In the genomic region with DNA sequence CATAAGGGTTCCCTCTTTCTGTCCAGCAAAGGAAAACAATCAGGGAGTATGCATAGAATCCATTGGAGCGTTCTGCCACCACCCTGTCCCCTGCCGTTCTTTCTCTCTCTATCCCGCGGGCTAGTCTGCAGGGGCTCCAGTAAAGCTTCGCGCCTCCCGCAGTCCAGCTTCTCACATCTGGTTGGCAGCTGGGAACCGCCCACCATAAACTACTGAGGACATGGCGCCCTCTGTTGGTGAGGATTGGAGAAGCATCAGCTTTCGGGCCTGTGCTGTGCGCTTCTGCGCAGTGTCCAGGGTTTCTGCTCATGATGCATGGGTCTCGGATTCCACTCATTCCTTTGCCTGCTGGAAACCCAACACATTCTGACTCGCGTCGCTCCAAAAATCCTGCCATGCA, we compare ENCODE assay signal across 9 mouse cellular contexts. TPM values are rescaled to one million over a fixed set of nuclear protein-coding genes. Genes with fewer than 3 reads are reported as not detected.
DNase-seq lines count a peak whose midpoint lies in the region; ATAC-seq and TF ChIP-seq lines count a peak whose summit lies in the region.
"Had no signal": no experiment of that assay in that cellular context is flagged by ENCODE, and none has a peak within 500 bp of the region (broad histone marks: within the 10 kb centered on the region; RNA-seq: fewer than 3 reads in every experiment).

No protein-coding gene starts in this region.

- H3K36me3 ChIP-seq in ES-E14 (ENCODE audit: control insufficient read depth, insufficient read depth, low read length, poor library complexity, severe bottlenecking): no peaks in the 10 kb centered on the region
- no peaks in the 10 kb centered on the region for H3K36me3 ChIP-seq in lung, postnatal 0 days (ENCODE audit: insufficient read depth, low read length)

- peaks cover 2 to 24% of the 10 kb centered on the region in 2 experiments; a peak in 2 of 4 replicates for H3K4me1 ChIP-seq in ES-E14 (ENCODE audit: control insufficient read depth in 2 of 2, insufficient read depth in 2 of 2, low read length in 2 of 2, poor library complexity in 1 of 2)
- peaks cover 12% of the 10 kb centered on the region; the same call in 1 of the 2 replicates for H3K4me1 ChIP-seq in lung, postnatal 0 days (ENCODE audit: insufficient read depth, low read depth, low read length)

- peak; percentile 70 to 72 for ATAC-seq in hematopoietic stem cell, adult 5-6 weeks (replicated peaks in 1 of 2; ENCODE audit: insufficient read depth in 1 of 2, low FRiP score in 2 of 2, low TSS enrichment in 1 of 2, low read depth in 1 of 2, poor library complexity in 2 of 2, severe bottlenecking in 2 of 2)
- ATAC-seq in lung, postnatal 0 days: peak; percentile 86

- under 1% methylated on average over 16 of the region's 16 CpGs for WGBS in lung, postnatal 0 days

- peaks cover 56% of the 10 kb centered on the region for H3K27me3 ChIP-seq in lung, postnatal 0 days (replicated peaks; ENCODE audit: insufficient read depth, low read length)

- no peak for TF ChIP-seq EP300 in lung, postnatal 0 days (IDR thresholded peaks at IDR 0.05)

- no peaks in the 10 kb centered on the region for H3K9me3 ChIP-seq in ES-E14 (ENCODE audit: control insufficient read depth, insufficient read depth, low read depth, low read length)
- no peaks in the 10 kb centered on the region for H3K9me3 ChIP-seq in lung, postnatal 0 days (ENCODE audit: low read length)

- H3K4me3 ChIP-seq in ES-E14 (ENCODE audit: insufficient read depth in 1 of 2, low read depth in 1 of 2, low read length in 2 of 2, poor library complexity in 1 of 2, severe bottlenecking in 1 of 2): peak overlapping the region; percentile 7 to 31; a peak in 1 of 4 replicates
- H3K4me3 ChIP-seq in lung, postnatal 0 days (ENCODE audit: low read depth, low read length): 0 out of 2 replicates have a peak overlapping the region, but pooled peaks have one; percentile 2

- DNase-seq in ES-E14 (ENCODE audit: low read depth, low spot score): peak; percentile 96
- peak; percentile 73 to 79 for DNase-seq in cerebellum, adult 18-20 months
- DNase-seq in forelimb bud, embryonic 11.5 days (ENCODE audit: low read depth, low spot score): peak; percentile 98
- peak; percentile 93 for DNase-seq in layer of hippocampus, adult 9-10 months (ENCODE audit: low spot score)
- DNase-seq in lung, postnatal 0 days (ENCODE audit: low spot score): peak; percentile 91
- DNase-seq in ovary, postnatal 14 days (ENCODE audit: low spot score): peak; percentile 96
- peak; percentile 71 to 88 for DNase-seq in thymus, postnatal 10 days (ENCODE audit: low spot score in 2 of 2)

- in situ Hi-C loops in ES-E14 (cut with MboI; ENCODE audit: low sequenced_read_pairs in 2 of 2, unreplicated experiment in 2 of 2): loop anchor here in 1 of 2 experiments (10.0 kb wide), 1 partner anchor 47 kb away; a partner anchor contains a TSS

- peak overlapping the region; percentile 67; the same call in 1 of the 2 replicates for H3K9ac ChIP-seq in ES-E14 (ENCODE audit: insufficient read depth, low read depth, low read length, poor library complexity, severe bottlenecking)
- no peak overlapping the region for H3K9ac ChIP-seq in lung, postnatal 0 days (replicated peaks; ENCODE audit: low read depth)

- H3K4me2 ChIP-seq in lung, postnatal 0 days (replicated peaks; ENCODE audit: low read depth, low read length): 0 out of 2 replicates have a peak overlapping the region, but pooled peaks have one; percentile 4

- TF ChIP-seq CTCF in lung, postnatal 0 days (IDR thresholded peaks at IDR 0.05): peak; percentile 95

- H3K27ac ChIP-seq in ES-E14 (ENCODE audit: insufficient read depth, low read depth, low read length, poor library complexity, severe bottlenecking): no peak overlapping the region
- no peak overlapping the region for H3K27ac ChIP-seq in lung, postnatal 0 days (ENCODE audit: low read length)
- H3K27ac ChIP-seq: macrophage had no signal

TF ChIP-seq in ES-E14, 5 proteins besides CTCF, POLR2A, EP300 and RAD21:
- TF ChIP-seq ZC3H11A (IDR thresholded peaks at IDR 0.05; ENCODE audit: borderline replicate concordance, low read depth, low read length) (peak; percentile 30; the same call in 1 of the 2 replicates), CHD2 (IDR thresholded peaks at IDR 0.05; ENCODE audit: low read depth, low read length) (no peak), MAFK (IDR thresholded peaks at IDR 0.05; ENCODE audit: insufficient read depth, low read depth, low read length) (no peak), ZNF384 (IDR thresholded peaks at IDR 0.05; ENCODE audit: low read depth, low read length) (no peak)

RNA-seq across cellular contexts. Expression of a gene that starts 16.8 kb away (rescaled TPM):
- total RNA-seq in ES-E14 (2012; rRNA removed): 0.42 and 1.5 TPM in 2 replicates
- not detected in 2 replicates for total RNA-seq in hematopoietic stem cell, adult 5-6 weeks (2017)
- not detected in 2 replicates for polyA plus RNA-seq in lung, postnatal 0 days (2015; fragmentation: Nextera tagmentation; extraction: Ambion mirVana)
- polyA plus RNA-seq: macrophage had no signal

RNA-seq across cellular contexts. Expression of a gene that starts 36.4 kb away (rescaled TPM):
- 2.6 and 2.8 TPM in 2 replicates for total RNA-seq in ES-E14 (2012; rRNA removed)
- total RNA-seq in hematopoietic stem cell, adult 5-6 weeks (2017): not detected in 2 replicates
- polyA plus RNA-seq in lung, postnatal 0 days (2015; fragmentation: Nextera tagmentation; extraction: Ambion mirVana): 0.36 and 0.50 TPM in 2 replicates
- polyA plus RNA-seq: macrophage had no signal

RNA-seq across cellular contexts. Expression of a gene that starts 46.7 kb away (rescaled TPM):
- total RNA-seq in ES-E14 (2012; rRNA removed): 0.26 and 0.54 TPM in 2 replicates
- not detected in 2 replicates for total RNA-seq in hematopoietic stem cell, adult 5-6 weeks (2017)
- not detected in 2 replicates for polyA plus RNA-seq in lung, postnatal 0 days (2015; fragmentation: Nextera tagmentation; extraction: Ambion mirVana)
- polyA plus RNA-seq: macrophage had no signal

RNA-seq across cellular contexts. Expression of a gene that starts 59.1 kb away (rescaled TPM):
- total RNA-seq in ES-E14 (2012; rRNA removed): 0.04 and 0.16 TPM in 2 replicates
- not detected in 2 replicates for total RNA-seq in hematopoietic stem cell, adult 5-6 weeks (2017)
- 2.6 and 4.6 TPM in 2 replicates for polyA plus RNA-seq in lung, postnatal 0 days (2015; fragmentation: Nextera tagmentation; extraction: Ambion mirVana)
- polyA plus RNA-seq: macrophage had no signal
